Mouse (Mus musculus) ES-E14 (cell line): ENCODE measurements around the gene BC035044. TPM values are rescaled to one million over a fixed set of nuclear protein-coding genes. Genes with fewer than 3 reads are reported as not detected.
"Not testable (repeated sequence)": the region's sequence is repeated elsewhere in the genome, so short reads cannot be mapped to it uniquely, and the experiment has no call there.

Source experiments
- DNase-seq: peaks from one replicate; pipeline ENCODE4 v3.0.0-alpha.2; 2013; ENCODE audit warnings: low read depth, low spot score
- H3K27ac ChIP-seq: 2 replicates; pipeline ENCODE4 v1.5.1; 2012; ENCODE audit warnings: low read depth, mild to moderate bottlenecking, low read length, moderate library complexity, mixed read lengths; ENCODE audit not compliant: poor library complexity, insufficient read depth, severe bottlenecking
- H3K36me3 ChIP-seq: 2 replicates; pipeline ENCODE4 v1.6.1; 2012; ENCODE audit warnings: mild to moderate bottlenecking, low read length, moderate library complexity, mixed read lengths; ENCODE audit not compliant: control insufficient read depth, poor library complexity, insufficient read depth, severe bottlenecking
- H3K4me1 ChIP-seq, 2 experiments: fragments of 150-350 bp in 1 of 2; sonication (generic) in 1 of 2; 2 replicates each; pipeline ENCODE4 v1.6.1; 2012; ENCODE audit warnings: low read length in 2 of 2, mild to moderate bottlenecking in 1 of 2, mixed read lengths in 1 of 2; ENCODE audit not compliant: control insufficient read depth in 2 of 2, insufficient read depth in 2 of 2, poor library complexity in 1 of 2
- H3K4me3 ChIP-seq, 2 experiments: fragments of 150-350 bp in 1 of 2; sonication (generic) in 1 of 2; 2 replicates each; pipeline ENCODE4 v1.5.1; 2012; ENCODE audit warnings: low read length in 2 of 2, low read depth in 1 of 2, mild to moderate bottlenecking in 1 of 2, mixed read lengths in 1 of 2; ENCODE audit not compliant: insufficient read depth in 1 of 2, poor library complexity in 1 of 2, severe bottlenecking in 1 of 2
- H3K9ac ChIP-seq: 2 replicates; pipeline ENCODE4 v1.6.1; 2012; ENCODE audit warnings: low read depth, mild to moderate bottlenecking, low read length, mixed read lengths; ENCODE audit not compliant: poor library complexity, insufficient read depth, severe bottlenecking
- H3K9me3 ChIP-seq: fragments of 150-350 bp; sonication (generic); 2 replicates; pipeline ENCODE4 v1.6.1; 2012; ENCODE audit warnings: low read depth, mild to moderate bottlenecking, low read length; ENCODE audit not compliant: control insufficient read depth, insufficient read depth
- CHD2 ChIP-seq: IDR thresholded peaks from 2 replicates; pipeline ENCODE4 v1.6.1; 2014; ENCODE audit warnings: mild to moderate bottlenecking, low read depth, low read length, inconsistent platforms
- HCFC1 ChIP-seq: IDR thresholded peaks from 2 replicates; pipeline ENCODE4 v1.6.1; 2012; ENCODE audit warnings: low read length, inconsistent platforms, borderline replicate concordance; ENCODE audit not compliant: insufficient read depth
- MAFK ChIP-seq: IDR thresholded peaks from 2 replicates; pipeline ENCODE4 v1.6.1; 2014; ENCODE audit warnings: mild to moderate bottlenecking, low read depth, low read length, inconsistent platforms; ENCODE audit not compliant: insufficient read depth
- ZC3H11A ChIP-seq: IDR thresholded peaks from 2 replicates; pipeline ENCODE4 v1.6.1; 2012; ENCODE audit warnings: low read depth, mild to moderate bottlenecking, inconsistent platforms, low read length, borderline replicate concordance
- ZNF384 ChIP-seq: IDR thresholded peaks from 2 replicates; pipeline ENCODE4 v1.6.1; 2012; ENCODE audit warnings: low read depth, low read length, inconsistent platforms
- in situ Hi-C, 2 experiments: fragments of 600-800 bp; cut with MboI; formaldehyde crosslinking; loops; one replicate each; pipeline ENCODE4 v1.15.1; 2025; ENCODE audit warnings: low sequenced_read_pairs in 2 of 2, inconsistent platforms in 1 of 2; ENCODE audit not compliant: unreplicated experiment in 2 of 2
- total RNA-seq: library from RNA; depleted of rRNA; stranded (reverse); fragments of 300-350 nt; gene quantifications from 2 replicates; pipeline ENCODE4 v1.2.3, GENCODE M21; 2012

Gene BC035044
- total RNA-seq, 1 experiment, result not detected

DNA sequence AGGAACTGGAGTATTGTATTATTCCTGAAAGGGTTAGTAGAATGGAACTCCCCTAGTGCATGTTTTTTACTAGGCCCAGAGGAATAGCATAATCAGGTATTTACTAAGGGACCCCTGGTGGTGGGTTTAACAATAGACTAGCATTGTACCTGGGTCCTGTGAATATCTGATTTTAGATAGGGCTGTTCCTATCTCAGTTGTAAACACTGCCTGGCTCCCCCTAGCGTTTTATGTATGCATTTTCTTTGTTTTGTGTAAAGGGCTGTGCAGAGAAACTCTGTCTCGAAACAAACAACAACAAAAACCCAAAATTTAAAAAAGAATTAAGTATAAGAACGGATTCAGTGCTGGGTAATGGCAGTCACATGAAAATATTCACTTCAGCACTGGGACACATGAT lies 83.9 kb downstream of the BC035044 start:
- TF ChIP-seq CHD2 (no peak), ZC3H11A (no peak), MAFK (no peak), ZNF384 (no peak), HCFC1 (no peak)
- in situ Hi-C loops, result no loop called here
- no peak for DNase-seq
- H3K36me3 ChIP-seq, result no peaks in the 10 kb centered on the region
- peaks cover 3% of the 10 kb centered on the region; the same call in 1 of the 2 replicates for H3K9me3 ChIP-seq
- no peaks in the 10 kb centered on the region for H3K4me1 ChIP-seq
- no peak overlapping the region for H3K9ac ChIP-seq
- no peak overlapping the region for H3K4me3 ChIP-seq
- H3K27ac ChIP-seq, result no peak overlapping the region

DNA sequence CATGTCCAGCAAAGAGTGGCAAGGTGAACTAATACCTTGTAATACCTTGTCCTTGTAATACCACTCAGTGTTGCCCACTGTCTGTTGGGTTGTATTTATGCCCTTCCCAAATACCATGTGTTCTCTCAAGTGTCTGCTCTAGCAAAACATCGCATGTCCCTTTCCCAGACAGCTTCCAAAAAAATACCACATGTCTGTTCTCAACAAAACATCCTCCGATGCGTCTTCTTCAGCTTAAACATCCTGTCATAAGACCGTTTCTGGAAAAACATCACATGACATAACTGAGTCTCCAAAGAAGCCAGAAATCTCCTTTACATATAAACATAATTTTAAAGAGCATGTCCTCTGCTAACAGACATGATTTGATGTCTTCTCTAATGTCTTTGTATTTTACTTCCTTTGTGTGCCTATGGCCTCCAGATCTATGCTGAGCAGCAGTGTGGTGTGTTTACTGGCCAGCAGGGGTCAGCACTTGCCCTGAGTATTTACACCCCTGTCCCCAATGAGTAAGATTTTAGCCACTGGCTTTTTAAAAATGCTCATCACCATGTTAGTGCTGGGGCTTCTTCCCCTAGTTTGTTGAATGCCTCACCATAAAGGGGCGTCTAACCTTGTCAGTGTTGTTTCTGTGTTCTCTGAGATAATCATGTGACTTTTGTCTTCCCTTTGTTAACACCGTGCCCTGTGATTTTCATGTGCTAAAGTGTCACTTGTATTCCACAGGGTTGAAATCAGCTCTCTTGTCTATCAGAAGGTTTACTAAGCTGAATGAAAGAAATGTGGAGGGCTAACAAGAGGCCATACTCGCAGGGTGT lies 85.9 kb downstream of the BC035044 start:
- H3K9me3 ChIP-seq, H3K27ac ChIP-seq, H3K9ac ChIP-seq, H3K4me3 ChIP-seq, H3K36me3 ChIP-seq, H3K4me1 ChIP-seq: not testable (repeated sequence)
- peak; percentile 35 for DNase-seq
- in situ Hi-C loops, result loop anchor here in 1 of 2 experiments (5.0 kb wide), 1 partner anchor 32 kb away; no protein-coding TSS in a partner anchor

DNA sequence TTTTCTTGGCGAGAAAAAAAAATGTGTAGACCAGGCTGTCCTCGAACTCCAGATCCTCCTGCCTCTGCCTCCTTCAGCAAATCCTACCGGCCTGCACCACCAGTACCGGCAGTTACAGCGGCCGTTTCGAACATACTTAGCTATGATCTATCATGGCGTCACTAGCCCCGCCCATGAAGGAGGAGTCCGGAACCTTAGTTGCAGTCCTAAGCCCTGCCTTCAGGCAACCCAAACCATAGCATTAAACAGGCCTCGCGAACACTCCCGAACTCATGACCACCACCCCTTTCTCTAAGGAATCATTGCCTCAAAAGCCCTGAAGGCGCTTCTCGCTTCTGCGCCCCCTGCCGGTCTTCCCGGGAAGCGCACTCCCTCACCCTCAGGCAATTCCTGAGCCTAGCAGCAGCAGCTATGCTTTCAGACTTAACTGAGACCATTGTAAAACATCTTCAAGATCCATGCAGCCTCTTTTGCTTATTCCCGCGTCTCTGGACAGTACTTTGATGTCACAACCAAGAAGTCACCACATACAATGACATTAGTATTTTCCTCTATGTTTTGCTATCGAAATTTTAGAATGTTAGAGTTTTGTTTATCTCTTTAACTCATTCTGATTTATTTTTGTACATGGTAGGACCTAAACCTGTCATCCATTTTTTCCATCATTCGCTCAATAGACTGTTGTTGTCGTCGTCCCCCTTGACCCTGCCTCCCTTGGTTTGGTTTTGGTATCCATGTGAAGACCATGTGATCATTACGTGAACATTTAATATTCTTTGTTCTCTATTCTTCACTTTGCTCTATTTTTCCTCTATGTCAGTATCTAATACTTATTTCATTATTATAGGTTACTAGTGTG lies 87.7 kb downstream of the BC035044 start:
- no peaks in the 10 kb centered on the region for H3K36me3 ChIP-seq
- peaks cover 3% of the 10 kb centered on the region; the same call in 1 of the 2 replicates for H3K9me3 ChIP-seq
- H3K4me3 ChIP-seq, result peak overlapping the region; percentile 49 to 53
- in situ Hi-C loops, result loop anchor here in 1 of 2 experiments (5.0 kb wide), 1 partner anchor 34 kb away; no protein-coding TSS in a partner anchor
- peak; percentile 91 for DNase-seq
- no peak overlapping the region for H3K27ac ChIP-seq
- no peak overlapping the region for H3K9ac ChIP-seq
- 0 out of 4 replicates have a peak, but pooled peaks cover 0 to 2% of the 10 kb centered on the region in 2 experiments for H3K4me1 ChIP-seq
- TF ChIP-seq HCFC1, result no peak
- no peak for TF ChIP-seq ZC3H11A
- TF ChIP-seq MAFK, result peak; percentile 90
- TF ChIP-seq CHD2, result no peak
- 0 out of 2 replicates have a peak, but pooled peaks have one; percentile 56 for TF ChIP-seq ZNF384

DNA sequence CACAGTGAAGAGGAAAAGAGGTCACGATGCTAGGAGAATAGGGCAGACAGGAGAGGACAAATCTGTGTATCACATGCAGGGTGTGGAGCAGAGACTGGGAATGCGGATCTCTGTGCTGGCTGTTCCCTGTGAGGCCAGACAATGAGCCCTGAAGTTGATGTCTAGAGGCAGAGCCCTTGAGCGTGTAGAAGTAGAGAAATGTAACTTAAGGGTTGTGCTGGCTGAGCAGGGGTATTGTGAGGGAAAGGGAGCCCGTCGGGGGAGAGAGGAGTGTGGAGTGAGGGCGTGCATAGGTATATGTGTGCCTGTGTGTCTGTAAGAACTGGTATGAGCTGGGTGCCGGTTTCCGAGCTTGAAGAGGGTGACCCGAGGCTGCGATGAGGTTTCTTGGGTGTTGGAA lies 88.4 kb downstream of the BC035044 start:
- H3K27ac ChIP-seq, result no peak overlapping the region
- in situ Hi-C loops, result loop anchor here in 1 of 2 experiments (5.0 kb wide), 1 partner anchor 35 kb away; no protein-coding TSS in a partner anchor
- TF ChIP-seq CHD2, result no peak
- TF ChIP-seq HCFC1, result no peak
- no peak for TF ChIP-seq ZNF384
- TF ChIP-seq ZC3H11A, result no peak
- no peak for TF ChIP-seq MAFK
- H3K4me1 ChIP-seq, result peaks cover 1 to 7% of the 10 kb centered on the region in 2 experiments; a peak in 1 of 4 replicates
- H3K36me3 ChIP-seq, result no peaks in the 10 kb centered on the region
- no peak overlapping the region for H3K9ac ChIP-seq
- no peak for DNase-seq
- H3K4me3 ChIP-seq, result peak overlapping the region; percentile 49 to 53
- H3K9me3 ChIP-seq, result no peaks in the 10 kb centered on the region

DNA sequence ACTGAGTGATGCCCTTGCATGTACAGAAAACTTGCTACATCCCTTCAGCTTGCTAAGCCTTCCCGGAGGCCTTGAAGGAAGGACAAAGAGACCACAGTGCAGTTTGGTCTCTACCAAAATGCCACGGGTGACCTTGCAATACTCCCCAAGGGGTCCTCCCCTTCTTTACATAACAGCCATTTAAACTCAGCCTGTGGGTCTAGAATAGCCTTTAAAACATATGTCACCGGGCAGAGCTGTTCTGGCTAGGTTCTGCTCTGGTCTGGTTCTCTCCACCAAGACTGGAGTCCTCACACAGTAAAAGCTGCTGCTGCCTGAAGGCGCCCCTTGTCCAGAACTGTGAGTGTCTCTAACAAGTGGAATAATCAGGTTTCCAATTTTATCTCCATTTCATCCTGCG lies 90.2 kb downstream of the BC035044 start:
- H3K9ac ChIP-seq, H3K4me1 ChIP-seq, H3K36me3 ChIP-seq, H3K4me3 ChIP-seq, H3K27ac ChIP-seq, DNase-seq, H3K9me3 ChIP-seq: not testable (repeated sequence)
- in situ Hi-C loops, result loop anchor here in 1 of 2 experiments (5.0 kb wide), 1 partner anchor 37 kb away; no protein-coding TSS in a partner anchor
